Mouse (Mus musculus) spleen, adult 2 months (tissue): ENCODE measurements at regions not wholly inside any gene's neighbourhood (a gene's known extent, or its start where the extent isn't known, plus 50 kb on each side); places are given as distances from the start of the nearest gene placed in this dataset.

ENCODE experiments used
- CTCF ChIP-seq: fragments of 200-500 bp; IDR thresholded peaks from 2 replicates; pipeline ENCODE4 v1.5.1; 2011; ENCODE audit warnings: mild to moderate bottlenecking, inconsistent platforms; ENCODE audit not compliant: insufficient read depth, insufficient read length, insufficient replicate concordance; ENCODE audit errors: extremely low read depth
- POLR2A ChIP-seq: fragments of 200-500 bp; IDR thresholded peaks from 2 replicates; pipeline ENCODE4 v1.6.1; 2011; ENCODE audit warnings: low read depth, low read length, inconsistent platforms

GRCm38 (mm10) chr4:106232499-106232970 is 83.5 kb upstream of the Usp24 start:
- TF ChIP-seq CTCF (no peak), POLR2A (no peak)
